Mouse (Mus musculus) CH12.LX (cell line): ENCODE data around the gene Gm21312. TPM values are rescaled to one million over a fixed set of nuclear protein-coding genes. Genes with fewer than 3 reads are reported as not detected.
"Not testable (repeated sequence)": the region's sequence is repeated elsewhere in the genome, so short reads cannot be mapped to it uniquely, and the experiment has no call there.

Experiments
- DNase-seq: peaks from one replicate; pipeline ENCODE4 v3.0.0-alpha.2; 2013; ENCODE audit errors: extremely low read depth
- H3K27ac ChIP-seq: 2 replicates; pipeline ENCODE4 v1.5.1; 2012; ENCODE audit warnings: low read depth, mild to moderate bottlenecking, control low read depth, moderate library complexity; ENCODE audit not compliant: insufficient read depth
- H3K27me3 ChIP-seq: replicated peaks from 2 replicates; pipeline ENCODE3; 2012; ENCODE audit warnings: inconsistent platforms
- H3K36me3 ChIP-seq, 2 experiments: replicated peaks in 1 of 2; 2 replicates each; pipeline versions ENCODE3 to v1.6.1; 2012; ENCODE audit warnings: inconsistent platforms in 1 of 2, low read length in 1 of 2, mild to moderate bottlenecking in 1 of 2, mixed read lengths in 1 of 2, moderate library complexity in 1 of 2; ENCODE audit not compliant: control insufficient read depth in 1 of 2, insufficient read depth in 1 of 2
- H3K4me1 ChIP-seq, 2 experiments: 2 replicates each; pipeline ENCODE4 v1.6.1; 2012; ENCODE audit warnings: inconsistent platforms in 1 of 2, moderate library complexity in 1 of 2; ENCODE audit not compliant: insufficient read depth in 2 of 2, control insufficient read depth in 1 of 2
- H3K4me2 ChIP-seq: 2 replicates; pipeline ENCODE4 v1.6.1; 2012; ENCODE audit warnings: low read depth, mild to moderate bottlenecking, control low read depth; ENCODE audit not compliant: poor library complexity, insufficient read depth, severe bottlenecking
- H3K4me3 ChIP-seq, 3 experiments: fragments of 150-350 bp in 1 of 3; sonication (generic) in 1 of 3; replicated peaks in 1 of 3; 2 replicates each; pipeline versions ENCODE3 to v1.5.1; 2011 to 2012; ENCODE audit warnings: low read depth in 2 of 3, low read length in 2 of 3, mild to moderate bottlenecking in 2 of 3, moderate library complexity in 2 of 3, control low read depth in 1 of 3, improper control_type of control experiment in 1 of 3, inconsistent platforms in 1 of 3, mixed read lengths in 1 of 3; ENCODE audit not compliant: poor library complexity in 1 of 3
- H3K79me2 ChIP-seq: replicated peaks from 2 replicates; pipeline ENCODE4 v1.6.1; 2012; ENCODE audit warnings: mild to moderate bottlenecking, moderate library complexity; ENCODE audit not compliant: control insufficient read depth, poor library complexity, insufficient read depth, severe bottlenecking; ENCODE audit errors: extremely low read depth
- H3K9ac ChIP-seq: 2 replicates; pipeline ENCODE4 v1.6.1; 2012; ENCODE audit warnings: low read depth, mild to moderate bottlenecking, control low read depth, moderate library complexity; ENCODE audit not compliant: insufficient read depth
- H3K9me3 ChIP-seq: replicated peaks from 2 replicates; pipeline ENCODE3; 2012; ENCODE audit warnings: low read length, inconsistent platforms, mixed read lengths
- dilution Hi-C: fragments of 300-500 bp; cut with MboI; formaldehyde crosslinking; loops from 2 replicates; pipeline ENCODE4 v1.14.3; 2020; ENCODE audit warnings: low sequenced_read_pairs; ENCODE audit not compliant: extremely low pct_unique_long_range_greater_than_20kb, extremely low pct_ligation_motif_present
- in situ Hi-C: fragments of 300-500 bp; cut with MboI; formaldehyde crosslinking; loops from 3 replicates; pipeline ENCODE4 v1.14.3; 2019; ENCODE audit warnings: low sequenced_read_pairs, low pct_ligation_motif_present, low pct_unique_long_range_greater_than_20kb, mixed read lengths
- polyA plus RNA-seq: library from polyadenylated mRNA; unstranded; fragments of >175 nt; gene quantifications from 2 replicates; pipeline ENCODE4 v1.2.1, GENCODE M21; 2012; ENCODE audit warnings: low read depth; ENCODE audit not compliant: insufficient read length
- total RNA-seq, 2 experiments: library from RNA; depleted of rRNA; stranded (reverse); fragments of 300-350 nt in 1 of 2; fragments of >200 nt in 1 of 2; gene quantifications; 2 replicates each; pipeline ENCODE4 v1.2.3; 2012 to 2014

The Gm21312 gene
- total RNA-seq (2012; rRNA removed) (not detected in 2 replicates), total RNA-seq (2014; rRNA removed) (not detected in 2 replicates), polyA plus RNA-seq (not detected in 2 replicates)

DNA sequence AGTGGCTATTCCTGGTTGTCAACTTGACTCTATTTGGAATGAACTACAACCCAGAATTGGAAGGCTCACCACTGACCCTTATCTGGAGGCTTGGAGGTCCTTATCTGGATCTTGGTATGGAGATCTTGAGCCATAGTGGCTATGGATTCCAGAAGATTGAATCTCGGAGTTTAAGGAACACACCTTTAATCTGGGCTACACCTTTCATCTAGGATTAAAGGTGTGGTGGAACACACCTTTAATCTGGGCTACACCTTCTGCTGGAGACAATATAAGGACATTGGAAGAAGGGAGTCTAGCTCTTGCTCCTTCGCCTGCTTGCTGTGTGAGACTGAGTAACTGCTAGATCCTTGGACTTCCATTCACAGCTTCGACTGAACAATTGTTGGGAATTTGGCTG is at the start of gene Gm21312:
TSS of gene Gm21312 (plus strand) at position 301 of the 400 bp plus-strand sequence.
- H3K4me3 ChIP-seq, H3K4me2 ChIP-seq, H3K79me2 ChIP-seq, DNase-seq, H3K27ac ChIP-seq, H3K9ac ChIP-seq, dilution Hi-C loops, H3K36me3 ChIP-seq, H3K4me1 ChIP-seq, in situ Hi-C loops, H3K27me3 ChIP-seq, H3K9me3 ChIP-seq: not testable (repeated sequence)

- dilution Hi-C loops: not testable (repeated sequence)
Measured at GRCm38 (mm10) chr10:104142687-104143086, 34.1 kb upstream of the Gm21312 start, which contains the start of gene Gm21293. TSS of gene Gm21293 (plus strand) at chr10:104142987.

GRCm38 (mm10) chr10:104151197-104151596 is 25.6 kb upstream of the Gm21312 start, which contains the start of gene Gm6763:
TSS of gene Gm6763 (plus strand) at chr10:104151497.
- H3K4me3 ChIP-seq, dilution Hi-C loops, H3K27me3 ChIP-seq, H3K9me3 ChIP-seq, H3K4me2 ChIP-seq, in situ Hi-C loops, H3K27ac ChIP-seq, H3K79me2 ChIP-seq, H3K4me1 ChIP-seq, H3K9ac ChIP-seq, DNase-seq, H3K36me3 ChIP-seq: not testable (repeated sequence)

More at GRCm38 (mm10) chr10:104142687-104143086, 34.1 kb upstream of the Gm21312 start, which contains the start of gene Gm21293:
- H3K27ac ChIP-seq, DNase-seq, H3K9me3 ChIP-seq, H3K27me3 ChIP-seq, H3K79me2 ChIP-seq, H3K4me3 ChIP-seq, H3K9ac ChIP-seq, H3K36me3 ChIP-seq, in situ Hi-C loops, H3K4me2 ChIP-seq, H3K4me1 ChIP-seq: not testable (repeated sequence)

DNA sequence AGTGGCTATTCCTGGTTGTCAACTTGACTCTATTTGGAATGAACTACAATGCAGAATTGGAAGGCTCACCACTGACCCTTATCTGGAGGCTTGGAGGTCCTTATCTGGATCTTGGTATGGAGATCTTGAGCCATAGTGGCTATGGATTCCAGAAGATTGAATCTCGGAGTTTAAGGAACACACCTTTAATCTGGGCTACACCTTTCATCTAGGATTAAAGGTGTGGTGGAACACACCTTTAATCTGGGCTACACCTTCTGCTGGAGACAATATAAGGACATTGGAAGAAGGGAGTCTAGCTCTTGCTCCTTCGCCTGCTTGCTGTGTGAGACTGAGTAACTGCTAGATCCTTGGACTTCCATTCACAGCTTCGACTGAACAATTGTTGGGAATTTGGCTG is 17.1 kb upstream of the Gm21312 start, which contains the start of gene Gm8764:
TSS of gene Gm8764 (plus strand) at position 301 of the 400 bp plus-strand sequence.
- H3K27ac ChIP-seq, dilution Hi-C loops, H3K9me3 ChIP-seq, H3K4me3 ChIP-seq, in situ Hi-C loops, H3K9ac ChIP-seq, DNase-seq, H3K4me2 ChIP-seq, H3K4me1 ChIP-seq, H3K79me2 ChIP-seq, H3K27me3 ChIP-seq, H3K36me3 ChIP-seq: not testable (repeated sequence)

- H3K27me3 ChIP-seq, H3K9me3 ChIP-seq, dilution Hi-C loops, H3K4me3 ChIP-seq, in situ Hi-C loops, H3K4me2 ChIP-seq, H3K79me2 ChIP-seq, H3K36me3 ChIP-seq, H3K4me1 ChIP-seq, H3K9ac ChIP-seq, H3K27ac ChIP-seq, DNase-seq: not testable (repeated sequence)
Measured at GRCm38 (mm10) chr10:104168215-104168614, 8.6 kb upstream of the Gm21312 start, which contains the start of gene Gm21304. TSS of gene Gm21304 (plus strand) at chr10:104168515.

DNA sequence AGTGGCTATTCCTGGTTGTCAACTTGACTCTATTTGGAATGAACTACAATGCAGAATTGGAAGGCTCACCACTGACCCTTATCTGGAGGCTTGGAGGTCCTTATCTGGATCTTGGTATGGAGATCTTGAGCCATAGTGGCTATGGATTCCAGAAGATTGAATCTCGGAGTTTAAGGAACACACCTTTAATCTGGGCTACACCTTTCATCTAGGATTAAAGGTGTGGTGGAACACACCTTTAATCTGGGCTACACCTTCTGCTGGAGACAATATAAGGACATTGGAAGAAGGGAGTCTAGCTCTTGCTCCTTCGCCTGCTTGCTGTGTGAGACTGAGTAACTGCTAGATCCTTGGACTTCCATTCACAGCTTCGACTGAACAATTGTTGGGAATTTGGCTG is 8.4 kb downstream of the Gm21312 start, which contains the start of gene Gm20765:
TSS of gene Gm20765 (plus strand) at position 301 of the 400 bp plus-strand sequence.
- H3K4me3 ChIP-seq: not testable (repeated sequence)

More for the DNA sequence above, 8.4 kb downstream of the Gm21312 start, which contains the start of gene Gm20765:
- H3K79me2 ChIP-seq, H3K9ac ChIP-seq, H3K9me3 ChIP-seq, H3K27ac ChIP-seq, H3K36me3 ChIP-seq, H3K27me3 ChIP-seq, in situ Hi-C loops, DNase-seq, H3K4me2 ChIP-seq, H3K4me1 ChIP-seq, dilution Hi-C loops: not testable (repeated sequence)
